Comparison of ENCODE assay signal across 20 mouse cellular contexts in the genomic region with DNA sequence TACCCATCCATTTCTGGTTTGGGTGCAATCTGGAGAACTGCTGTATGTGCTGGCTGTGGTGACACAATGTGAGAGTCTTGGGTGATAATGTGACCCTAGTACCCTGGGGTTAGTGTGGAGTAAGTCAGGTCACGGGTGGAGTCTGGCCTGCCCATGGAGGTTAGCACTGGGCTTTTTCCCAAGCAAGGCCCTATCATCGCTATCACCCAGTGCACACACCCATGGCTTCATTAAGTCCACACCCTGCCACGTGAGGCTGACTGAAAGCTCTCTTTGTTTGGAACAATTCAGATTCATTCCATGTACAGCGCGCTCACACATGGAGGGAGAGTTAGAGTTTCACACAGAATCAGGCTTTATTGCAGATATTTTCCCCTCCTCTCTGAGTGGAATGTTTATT. TPM values are rescaled to one million over a fixed set of nuclear protein-coding genes. Genes with fewer than 3 reads are reported as not detected.
DNase-seq lines count a peak whose midpoint lies in the region; ATAC-seq and TF ChIP-seq lines count a peak whose summit lies in the region.
"Had no signal": no experiment of that assay in that cellular context is flagged by ENCODE, and none has a peak within 500 bp of the region (broad histone marks: within the 10 kb centered on the region; RNA-seq: fewer than 3 reads in every experiment).

No protein-coding gene starts in this region.

- no peak for DNase-seq in forebrain, postnatal 0 days
- no peak for DNase-seq in forebrain, embryonic 11.5 days (ENCODE audit: low spot score)
- peak; percentile 18 for DNase-seq in lung, postnatal 36 days
- no peak for DNase-seq in lung, adult 18-20 months
- peak; percentile 81 for DNase-seq in stomach, postnatal 0 days (ENCODE audit: low spot score)
- DNase-seq in kidney, adult 9 months, result no peak
- DNase-seq: adrenal gland, postnatal 36 days; cerebellum, adult 11-12 months; heart, postnatal 4 days; kidney, adult 8-10 months; left cerebral cortex, postnatal 4 days; liver, embryonic 13.5 days; lung, postnatal 10 days; thymus, postnatal 36 days had no signal

- 50% methylated on average over 5 of the region's 5 CpGs for WGBS in forebrain, postnatal 0 days
- 70% methylated on average over 5 of the region's 5 CpGs for WGBS in forebrain, embryonic 11.5 days
- WGBS in intestine, embryonic 16.5 days, result 52% methylated on average over 5 of the region's 5 CpGs
- 43% methylated on average over 5 of the region's 5 CpGs for WGBS in stomach, postnatal 0 days

- H3K27me3 ChIP-seq in forebrain, postnatal 0 days (ENCODE audit: insufficient read depth, low read length), result no peaks in the 10 kb centered on the region
- no peaks in the 10 kb centered on the region for H3K27me3 ChIP-seq in forebrain, embryonic 11.5 days (ENCODE audit: control insufficient read depth, insufficient read depth, low read length)
- H3K27me3 ChIP-seq in intestine, embryonic 16.5 days (replicated peaks; ENCODE audit: control insufficient read depth, insufficient read depth, low read length), result no peaks in the 10 kb centered on the region
- no peaks in the 10 kb centered on the region for H3K27me3 ChIP-seq in stomach, postnatal 0 days (ENCODE audit: control insufficient read depth, insufficient read depth, low read length)
- H3K27me3 ChIP-seq: liver, embryonic 13.5 days; midbrain, embryonic 12.5 days had no signal

- no peak overlapping the region for H3K4me2 ChIP-seq in forebrain, postnatal 0 days (ENCODE audit: low read depth)
- no peak overlapping the region for H3K4me2 ChIP-seq in forebrain, embryonic 11.5 days (ENCODE audit: low read depth, low read length, severe bottlenecking)
- H3K4me2 ChIP-seq in intestine, embryonic 16.5 days (ENCODE audit: low read depth, low read length), result no peak overlapping the region
- H3K4me2 ChIP-seq in stomach, postnatal 0 days (replicated peaks; ENCODE audit: low read depth), result no peak overlapping the region
- H3K4me2 ChIP-seq: liver, embryonic 13.5 days; midbrain, embryonic 12.5 days had no signal

- peak; percentile 25; the same call in 1 of the 2 replicates for ATAC-seq in forebrain, postnatal 0 days
- no peak for ATAC-seq in forebrain, embryonic 11.5 days (replicated peaks; ENCODE audit: low FRiP score)
- ATAC-seq in intestine, embryonic 16.5 days, result peak; percentile 95
- ATAC-seq in stomach, postnatal 0 days (ENCODE audit: low FRiP score, low TSS enrichment), result peak; percentile 90
- ATAC-seq in cerebellum, adult (ENCODE audit: insufficient number of reproducible peaks, low FRiP score, low TSS enrichment), result no peak

- H3K36me3 ChIP-seq in forebrain, postnatal 0 days (ENCODE audit: insufficient read depth), result no peaks in the 10 kb centered on the region
- H3K36me3 ChIP-seq in forebrain, embryonic 11.5 days (ENCODE audit: control insufficient read depth, insufficient read depth, low read length), result no peaks in the 10 kb centered on the region
- H3K36me3 ChIP-seq in intestine, embryonic 16.5 days (ENCODE audit: control insufficient read depth, insufficient read depth, low read length), result no peaks in the 10 kb centered on the region
- H3K36me3 ChIP-seq in stomach, postnatal 0 days (ENCODE audit: control insufficient read depth, insufficient read depth, low read length), result no peaks in the 10 kb centered on the region
- H3K36me3 ChIP-seq: liver, embryonic 13.5 days; midbrain, embryonic 12.5 days had no signal

- no peaks in the 10 kb centered on the region for H3K9me3 ChIP-seq in forebrain, postnatal 0 days (ENCODE audit: low read length)
- H3K9me3 ChIP-seq in forebrain, embryonic 11.5 days (ENCODE audit: control insufficient read depth, low read length), result no peaks in the 10 kb centered on the region
- H3K9me3 ChIP-seq in intestine, embryonic 16.5 days (ENCODE audit: control insufficient read depth, low read length), result no peaks in the 10 kb centered on the region
- H3K9me3 ChIP-seq in stomach, postnatal 0 days (ENCODE audit: control insufficient read depth, low read length), result no peaks in the 10 kb centered on the region
- H3K9me3 ChIP-seq: liver, embryonic 13.5 days; midbrain, embryonic 12.5 days had no signal

- no peak for TF ChIP-seq CTCF in forebrain, postnatal 0 days (IDR thresholded peaks at IDR 0.05; ENCODE audit: low read depth)
- no peak for TF ChIP-seq CTCF in stomach, postnatal 0 days (IDR thresholded peaks at IDR 0.05; ENCODE audit: low read depth)

- H3K27ac ChIP-seq in forebrain, postnatal 0 days (ENCODE audit: low read depth, low read length), result no peak overlapping the region
- no peak overlapping the region for H3K27ac ChIP-seq in forebrain, embryonic 11.5 days (ENCODE audit: low read depth, low read length)
- no peak overlapping the region for H3K27ac ChIP-seq in intestine, embryonic 16.5 days (ENCODE audit: low read length)
- 0 out of 2 replicates have a peak overlapping the region, but pooled peaks have one; percentile 24 for H3K27ac ChIP-seq in stomach, postnatal 0 days (replicated peaks)
- H3K27ac ChIP-seq: liver, embryonic 13.5 days; midbrain, embryonic 12.5 days had no signal

- H3K4me3 ChIP-seq in forebrain, postnatal 0 days (ENCODE audit: low read depth, low read length), result no peak overlapping the region
- H3K4me3 ChIP-seq in forebrain, embryonic 11.5 days (ENCODE audit: low read depth, low read length), result no peak overlapping the region
- no peak overlapping the region for H3K4me3 ChIP-seq in intestine, embryonic 16.5 days (ENCODE audit: low read length)
- no peak overlapping the region for H3K4me3 ChIP-seq in stomach, postnatal 0 days (ENCODE audit: low read depth, low read length)
- H3K4me3 ChIP-seq: liver, embryonic 13.5 days; midbrain, embryonic 12.5 days had no signal

- no peaks in the 10 kb centered on the region for H3K4me1 ChIP-seq in forebrain, postnatal 0 days (ENCODE audit: insufficient read depth)
- no peaks in the 10 kb centered on the region for H3K4me1 ChIP-seq in forebrain, embryonic 11.5 days (replicated peaks; ENCODE audit: control insufficient read depth, insufficient read depth, low read length)
- H3K4me1 ChIP-seq in intestine, embryonic 16.5 days (ENCODE audit: control insufficient read depth, insufficient read depth, low read length), result peaks cover 8% of the 10 kb centered on the region
- H3K4me1 ChIP-seq in stomach, postnatal 0 days (replicated peaks; ENCODE audit: control insufficient read depth, insufficient read depth), result no peaks in the 10 kb centered on the region; the same call in 1 of the 2 replicates
- H3K4me1 ChIP-seq: liver, embryonic 13.5 days; midbrain, embryonic 12.5 days had no signal

- no peak overlapping the region for H3K9ac ChIP-seq in forebrain, postnatal 0 days
- no peak overlapping the region for H3K9ac ChIP-seq in forebrain, embryonic 11.5 days (ENCODE audit: low read length)
- no peak overlapping the region for H3K9ac ChIP-seq in intestine, embryonic 16.5 days (ENCODE audit: low read depth, low read length)
- H3K9ac ChIP-seq in stomach, postnatal 0 days (ENCODE audit: low read length), result no peak overlapping the region
- H3K9ac ChIP-seq: liver, embryonic 13.5 days; midbrain, embryonic 12.5 days had no signal

- no peak for TF ChIP-seq EP300 in stomach, postnatal 0 days (optimal IDR thresholded peaks at IDR 0.05)

RNA-seq across cellular contexts. Expression of a gene that starts 3.7 kb away (rescaled TPM):
- not detected in 2 replicates for total RNA-seq in forebrain, postnatal 0 days (2014; rRNA removed)
- not detected in 2 replicates for polyA plus RNA-seq in forebrain, postnatal 0 days (2015; fragmentation: Nextera tagmentation; extraction: Ambion mirVana)
- polyA plus RNA-seq in forebrain, embryonic 11.5 days (2014; fragmentation: Nextera tagmentation; extraction: Ambion mirVana), result not detected in 2 replicates
- polyA plus RNA-seq in intestine, embryonic 16.5 days (2015; fragmentation: Nextera tagmentation; extraction: Ambion mirVana), result not detected in 2 replicates
- polyA plus RNA-seq in stomach, postnatal 0 days (2015; fragmentation: Nextera tagmentation; extraction: Ambion mirVana), result 3,206 and 3,289 TPM in 2 replicates
- total RNA-seq: adrenal gland, postnatal 36 days; layer of hippocampus, postnatal 14 days; left cerebral cortex, postnatal 4 days had no signal
- polyA plus RNA-seq: liver, embryonic 13.5 days; midbrain, embryonic 12.5 days had no signal

RNA-seq across cellular contexts. Expression of a gene that starts 18.7 kb away (rescaled TPM):
- total RNA-seq in forebrain, postnatal 0 days (2014; rRNA removed), result not detected in 2 replicates
- polyA plus RNA-seq in forebrain, postnatal 0 days (2015; fragmentation: Nextera tagmentation; extraction: Ambion mirVana), result not detected in 2 replicates
- polyA plus RNA-seq in forebrain, embryonic 11.5 days (2014; fragmentation: Nextera tagmentation; extraction: Ambion mirVana), result not detected in 2 replicates
- polyA plus RNA-seq in intestine, embryonic 16.5 days (2015; fragmentation: Nextera tagmentation; extraction: Ambion mirVana), result not detected in 2 replicates
- polyA plus RNA-seq in stomach, postnatal 0 days (2015; fragmentation: Nextera tagmentation; extraction: Ambion mirVana), result 6,164 and 6,292 TPM in 2 replicates
- total RNA-seq: adrenal gland, postnatal 36 days; heart, postnatal 4 days; layer of hippocampus, postnatal 14 days; left cerebral cortex, postnatal 4 days had no signal
- polyA plus RNA-seq: cortical plate, adult 2 months; frontal cortex, adult 2 months; liver, embryonic 13.5 days; midbrain, embryonic 12.5 days had no signal

RNA-seq across cellular contexts. Expression of a gene that starts 18.8 kb away (rescaled TPM):
- total RNA-seq in forebrain, postnatal 0 days (2014; rRNA removed), result 13.2 and 14.4 TPM in 2 replicates
- polyA plus RNA-seq in forebrain, postnatal 0 days (2015; fragmentation: Nextera tagmentation; extraction: Ambion mirVana), result 1.3 and 1.8 TPM in 2 replicates
- polyA plus RNA-seq in forebrain, embryonic 11.5 days (2014; fragmentation: Nextera tagmentation; extraction: Ambion mirVana), result 5.8 and 7.4 TPM in 2 replicates
- 3.9 and 4.1 TPM in 2 replicates for polyA plus RNA-seq in intestine, embryonic 16.5 days (2015; fragmentation: Nextera tagmentation; extraction: Ambion mirVana)
- polyA plus RNA-seq in stomach, postnatal 0 days (2015; fragmentation: Nextera tagmentation; extraction: Ambion mirVana), result 5.9 and 6.9 TPM in 2 replicates

RNA-seq across cellular contexts. Expression of a gene that starts 34.3 kb away (rescaled TPM):
- not detected in 2 replicates for total RNA-seq in forebrain, postnatal 0 days (2014; rRNA removed)
- 0.86 and 1.0 TPM in 2 replicates for polyA plus RNA-seq in forebrain, postnatal 0 days (2015; fragmentation: Nextera tagmentation; extraction: Ambion mirVana)
- not detected in 2 replicates for polyA plus RNA-seq in forebrain, embryonic 11.5 days (2014; fragmentation: Nextera tagmentation; extraction: Ambion mirVana)
- polyA plus RNA-seq in intestine, embryonic 16.5 days (2015; fragmentation: Nextera tagmentation; extraction: Ambion mirVana), result 0.21 and 0.38 TPM in 2 replicates
- 73.4 and 107 TPM in 2 replicates for polyA plus RNA-seq in stomach, postnatal 0 days (2015; fragmentation: Nextera tagmentation; extraction: Ambion mirVana)
- polyA plus RNA-seq: liver, embryonic 13.5 days; midbrain, embryonic 12.5 days had no signal

Comparison
In these comparisons a context has a peak if more than half of its experiments do, and no peak if none do; other contexts are left out.
1. ATAC-seq: peak in forebrain, postnatal 0 days (single experiment), intestine, embryonic 16.5 days (single experiment) and stomach, postnatal 0 days (single experiment); none in forebrain, embryonic 11.5 days (single experiment) and cerebellum, adult (single experiment).
2. DNase-seq: peak in lung, postnatal 36 days (single experiment) and stomach, postnatal 0 days (single experiment); none in forebrain, postnatal 0 days (single experiment), forebrain, embryonic 11.5 days (single experiment), lung, adult 18-20 months (0 of 2) and kidney, adult 9 months (single experiment).
3. RNA of a gene that starts 3.7 kb away (polyA plus RNA-seq): 3,206 to 3,289 TPM in stomach, postnatal 0 days; not detected in intestine, embryonic 16.5 days, not detected in forebrain, postnatal 0 days and not detected in forebrain, embryonic 11.5 days; every median in the first group is over 1,000 times any median in the second.
4. RNA of a gene that starts 18.7 kb away (polyA plus RNA-seq): 6,164 to 6,292 TPM in stomach, postnatal 0 days; not detected in forebrain, postnatal 0 days, not detected in forebrain, embryonic 11.5 days and not detected in intestine, embryonic 16.5 days; every median in the first group is over 1,000 times any median in the second.